Mouse (Mus musculus): ENCODE measurements around the gene Bmp2.

Gene Bmp2

GRCm38 (mm10) chr2:133565995-133566710 lies 14.2 kb downstream of the Bmp2 start:
- DNase-seq (ENCODE audit: low spot score in 2 of 2), result no peak

- DNase-seq (ENCODE audit: low spot score in 2 of 2), result no peak
Observed at GRCm38 (mm10) chr2:133591562-133592255, 39.8 kb downstream of the Bmp2 start.

All from spleen, postnatal 4 days (tissue).